Mouse (Mus musculus) mammary gland, adult 2 months (tissue): ENCODE data around the gene Ddc. TPM values are rescaled to one million over a fixed set of nuclear protein-coding genes. Genes with fewer than 3 reads are reported as not detected.

ENCODE experiments used
- polyA plus RNA-seq: library from polyadenylated mRNA; depleted of rRNA; stranded (reverse); fragments of >200 nt; gene quantifications from 2 replicates; pipeline ENCODE4 v1.2.3, GENCODE M21; 2012; ENCODE audit warnings: low replicate concordance; rRNA removed

The Ddc gene
- 0.37 and 0.65 TPM in 2 replicates for polyA plus RNA-seq

GRCm38 (mm10) chr11:11897645-11898357 lies at the start of gene Ddc:
Ddc (minus strand) TSS chr11:11898144.

GRCm38 (mm10) chr11:11808820-11809403 lies 89.0 kb downstream of the Ddc start, which contains the start of gene Fignl1:
Fignl1 (minus strand) TSS chr11:11808962.

Other genes with a start within 250 kb of the Ddc start
- 60.3 and 264 TPM in 2 replicates for gene Ikzf1, start 213.1 kb downstream of the Ddc start, polyA plus RNA-seq
- 0.33 and 0.44 TPM in 2 replicates for gene Fignl1, start 89.2 kb downstream of the Ddc start, polyA plus RNA-seq
- 27.1 and 50.0 TPM in 2 replicates for gene Grb10, start 140.5 kb upstream of the Ddc start, polyA plus RNA-seq